Mouse (Mus musculus) E14TG2a.4 (cell line): ENCODE results near the gene Gm11032.

Experiments
- H3K27me3 ChIP-seq: 2 replicates; pipeline ENCODE4 v1.6.1; 2014; ENCODE audit warnings: low read length, control low read depth; ENCODE audit not compliant: insufficient read depth
- H3K36me3 ChIP-seq: 2 replicates; pipeline ENCODE4 v1.6.1; 2014; ENCODE audit warnings: low read length, control low read depth; ENCODE audit not compliant: insufficient read depth
- H3K4me1 ChIP-seq: replicated peaks from 2 replicates; pipeline ENCODE4 v1.6.1; 2014; ENCODE audit warnings: low read depth, low read length, control low read depth
- H3K4me3 ChIP-seq: replicated peaks from 2 replicates; pipeline ENCODE4 v1.5.1; 2014; ENCODE audit warnings: mild to moderate bottlenecking, low read length
- H3K9me3 ChIP-seq: 2 replicates; pipeline ENCODE4 v1.6.1; 2014; ENCODE audit warnings: low read length, control low read depth
- CTCF ChIP-seq: conservative IDR thresholded peaks from 2 replicates; pipeline ENCODE4 v1.5.1; 2014; ENCODE audit warnings: low read length
- NANOG ChIP-seq: IDR thresholded peaks from 2 replicates; pipeline ENCODE4 v1.6.1; 2014; ENCODE audit warnings: borderline replicate concordance, low read length, mixed read lengths
- POU5F1 ChIP-seq: IDR thresholded peaks from 2 replicates; pipeline ENCODE4 v1.6.1; 2014; ENCODE audit warnings: low read length, borderline replicate concordance

Gene Gm11032

DNA sequence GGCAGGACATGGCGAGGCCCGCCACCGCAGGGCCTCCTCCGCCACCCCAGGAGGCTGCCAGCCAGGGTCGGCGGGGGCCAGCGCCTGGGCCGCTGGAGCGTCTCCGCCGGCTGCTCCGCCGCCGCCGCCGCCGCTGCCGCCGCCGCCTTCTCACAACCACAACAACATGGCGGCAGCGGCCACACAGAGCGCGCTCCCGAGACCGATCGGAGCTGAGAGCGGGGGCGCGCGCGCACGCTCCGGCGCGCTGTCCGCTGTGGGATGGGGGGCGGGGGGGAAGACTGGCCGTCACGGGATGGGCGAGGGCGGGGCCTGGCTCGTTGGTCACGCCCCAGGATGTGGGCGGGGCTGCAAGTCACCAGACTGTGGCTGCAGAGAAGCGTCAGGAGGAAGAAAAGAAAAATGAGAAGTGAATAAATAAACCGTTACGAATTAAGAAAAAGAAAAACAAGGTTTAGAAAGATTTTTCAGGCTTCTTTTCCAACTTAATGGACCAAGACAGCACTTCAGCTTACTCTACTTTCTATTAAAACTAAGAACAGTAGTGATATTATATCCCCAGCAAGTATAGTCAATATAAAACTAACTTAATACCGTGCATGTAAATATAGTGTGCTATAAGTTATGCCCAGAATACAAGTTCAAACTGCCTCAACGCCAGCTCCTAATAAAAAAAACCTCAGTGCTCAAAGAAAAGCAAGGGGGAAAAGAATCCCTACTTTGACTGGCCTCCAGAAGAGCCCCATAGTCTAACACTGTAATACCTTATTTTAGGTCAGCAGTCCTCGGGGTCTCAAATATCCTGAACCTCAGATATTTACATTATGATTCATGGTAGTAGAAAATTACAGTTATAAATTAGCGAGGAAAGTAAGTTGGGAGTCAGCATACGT is 25.0 kb upstream of the Gm11032 start, which contains the start of gene Mtmr3:
Mtmr3 (minus strand) TSS at position 256 of the 893 bp plus-strand sequence.
- no peaks in the 10 kb centered on the region for H3K36me3 ChIP-seq
- H3K4me3 ChIP-seq: peak within 1 kb of the TSS; percentile 96
- peaks cover 24% of the 10 kb centered on the region for H3K4me1 ChIP-seq
- no peaks in the 10 kb centered on the region for H3K27me3 ChIP-seq
- TF ChIP-seq NANOG (no peak), POU5F1 (no peak), CTCF (no peak)
- H3K9me3 ChIP-seq: no peaks in the 10 kb centered on the region

DNA sequence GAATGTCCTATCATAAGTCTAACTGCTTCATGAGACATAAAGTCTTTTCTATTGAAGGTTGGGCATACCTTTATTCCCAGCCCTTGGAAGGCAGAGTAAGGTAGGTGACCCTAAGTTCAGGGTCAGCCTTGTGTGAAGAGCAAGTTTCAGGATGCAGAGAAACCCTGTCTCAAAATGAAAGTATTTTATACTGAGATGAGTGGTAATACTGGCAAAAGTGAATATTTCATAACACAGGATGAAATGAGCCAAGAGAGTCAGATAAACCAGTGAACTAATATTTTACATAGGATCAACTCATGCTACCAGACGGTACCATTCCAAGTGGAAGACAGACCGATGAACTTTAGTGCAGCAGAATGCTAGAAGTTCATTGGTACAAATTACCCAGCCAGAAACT is 21.5 kb upstream of the Gm11032 start:
- H3K4me3 ChIP-seq: no peak overlapping the region
- TF ChIP-seq CTCF: no peak
- H3K27me3 ChIP-seq: no peaks in the 10 kb centered on the region

DNA sequence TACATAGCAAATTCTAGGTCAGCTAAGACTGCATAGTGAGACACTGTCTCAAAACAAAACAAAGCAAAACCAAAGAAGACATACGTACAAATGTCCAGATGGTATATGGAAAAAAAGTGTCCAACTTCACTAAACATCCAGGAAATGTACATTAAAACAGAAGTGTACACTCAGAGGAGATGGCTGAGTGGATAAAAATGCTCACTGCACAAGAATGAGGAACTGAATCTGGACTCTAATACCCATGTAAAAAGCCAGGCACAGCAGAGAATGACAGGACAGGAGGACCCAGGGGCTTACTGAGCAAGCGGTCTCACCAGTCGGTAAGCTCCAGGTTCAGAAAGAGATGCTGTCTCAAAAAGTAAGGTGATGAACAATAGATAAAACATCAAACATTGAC is 20.0 kb upstream of the Gm11032 start:
- H3K36me3 ChIP-seq: no peaks in the 10 kb centered on the region
- no peak for TF ChIP-seq NANOG
- TF ChIP-seq POU5F1: no peak
- TF ChIP-seq CTCF: no peak
- H3K9me3 ChIP-seq: no peaks in the 10 kb centered on the region
- no peaks in the 10 kb centered on the region for H3K27me3 ChIP-seq
- H3K4me3 ChIP-seq: no peak overlapping the region
- peaks cover 21% of the 10 kb centered on the region for H3K4me1 ChIP-seq

More for the DNA sequence above, 21.5 kb upstream of the Gm11032 start:
- Histone ChIP-seq H3K36me3 (no peaks in the 10 kb centered on the region), H3K4me1 (peaks cover 21% of the 10 kb centered on the region), H3K9me3 (no peaks in the 10 kb centered on the region)

DNA sequence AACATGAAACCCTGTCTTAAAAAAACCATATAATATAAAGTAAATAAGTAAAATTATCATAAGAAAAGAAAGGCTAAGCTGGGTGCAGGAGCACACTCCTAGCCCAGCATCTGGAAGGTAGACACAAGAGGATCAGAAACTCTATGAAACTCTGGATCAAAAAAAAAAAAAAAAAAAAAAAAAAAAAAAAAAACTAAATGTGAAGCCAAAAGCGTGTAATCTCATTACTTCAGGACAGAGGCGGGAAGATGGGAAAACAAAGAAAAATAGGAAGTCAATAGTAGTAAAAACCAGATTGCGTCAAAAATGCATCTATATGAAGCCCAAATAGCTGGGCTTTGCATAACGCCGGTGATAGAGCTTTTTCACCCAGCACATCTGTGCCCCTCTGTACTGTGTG is 18.0 kb upstream of the Gm11032 start:
- Histone ChIP-seq H3K4me3 (no peak overlapping the region), H3K4me1 (peaks cover 19% of the 10 kb centered on the region), H3K36me3 (no peaks in the 10 kb centered on the region), H3K9me3 (no peaks in the 10 kb centered on the region), H3K27me3 (no peaks in the 10 kb centered on the region)
- no peak for TF ChIP-seq CTCF
- TF ChIP-seq NANOG: no peak
- no peak for TF ChIP-seq POU5F1

DNA sequence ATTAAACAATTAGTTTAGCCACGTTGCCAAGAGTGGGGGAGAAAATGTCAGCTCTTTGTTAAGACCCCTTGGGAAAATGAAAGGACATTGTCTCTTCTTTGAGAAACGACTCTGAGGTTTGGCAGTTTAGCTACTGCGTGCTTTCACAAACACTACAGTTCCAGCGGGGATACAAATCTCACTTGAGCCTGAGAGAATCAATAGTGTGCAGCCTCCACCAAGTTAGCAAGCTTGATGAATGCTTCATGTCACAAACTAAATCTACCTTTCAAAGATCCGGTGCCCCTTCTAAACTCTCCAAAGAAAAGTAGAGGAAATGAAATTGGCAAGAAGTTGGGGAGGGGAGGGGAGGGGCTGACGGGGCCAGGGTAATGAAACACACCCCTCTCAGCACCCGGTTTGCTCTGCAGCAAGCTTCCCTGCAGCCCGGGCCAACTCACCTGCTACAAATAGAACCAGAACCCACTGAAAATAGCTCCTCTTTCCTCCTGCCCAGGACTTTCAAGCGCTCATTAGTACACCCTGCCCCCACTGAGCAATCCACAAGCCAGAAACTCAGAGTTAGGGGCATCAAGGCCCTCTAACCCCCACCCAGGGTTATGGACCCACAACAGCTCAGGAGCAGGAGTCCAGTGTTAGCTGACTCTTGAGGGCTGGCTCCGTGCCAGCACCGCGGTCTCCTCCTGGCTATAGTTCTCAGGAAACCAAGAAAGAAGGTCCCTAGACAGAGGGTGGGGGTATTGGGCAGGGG is 17.0 kb upstream of the Gm11032 start:
- TF ChIP-seq NANOG: no peak
- TF ChIP-seq POU5F1: no peak
- TF ChIP-seq CTCF: no peak
- peaks cover 19% of the 10 kb centered on the region for H3K4me1 ChIP-seq
- no peaks in the 10 kb centered on the region for H3K36me3 ChIP-seq
- H3K9me3 ChIP-seq: no peaks in the 10 kb centered on the region
- no peaks in the 10 kb centered on the region for H3K27me3 ChIP-seq
- H3K4me3 ChIP-seq: 0 out of 2 replicates have a peak overlapping the region, but pooled peaks have one; percentile 17

DNA sequence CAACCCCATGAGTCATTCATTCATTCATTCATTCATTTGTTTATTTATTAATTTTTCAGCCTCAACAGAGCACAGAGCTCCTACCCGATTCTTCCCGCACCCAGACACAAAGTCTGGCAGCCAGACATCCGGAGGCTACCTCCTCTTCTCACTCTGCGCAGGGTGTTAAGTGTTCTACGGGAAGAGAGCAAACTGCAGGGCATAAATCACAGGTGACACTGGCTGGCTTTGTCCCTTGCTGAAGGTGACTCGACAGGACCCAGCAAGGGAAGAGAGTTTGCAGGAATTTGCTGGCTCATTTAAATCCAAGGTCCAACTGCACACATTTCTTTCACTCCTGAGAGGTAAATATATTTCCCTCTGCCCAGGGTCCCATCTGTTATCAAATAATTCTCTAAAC is 15.4 kb upstream of the Gm11032 start:
- Histone ChIP-seq H3K9me3 (no peaks in the 10 kb centered on the region), H3K27me3 (no peaks in the 10 kb centered on the region), H3K4me3 (no peak overlapping the region), H3K4me1 (peaks cover 19% of the 10 kb centered on the region), H3K36me3 (no peaks in the 10 kb centered on the region)
- TF ChIP-seq CTCF (no peak), NANOG (no peak), POU5F1 (no peak)

DNA sequence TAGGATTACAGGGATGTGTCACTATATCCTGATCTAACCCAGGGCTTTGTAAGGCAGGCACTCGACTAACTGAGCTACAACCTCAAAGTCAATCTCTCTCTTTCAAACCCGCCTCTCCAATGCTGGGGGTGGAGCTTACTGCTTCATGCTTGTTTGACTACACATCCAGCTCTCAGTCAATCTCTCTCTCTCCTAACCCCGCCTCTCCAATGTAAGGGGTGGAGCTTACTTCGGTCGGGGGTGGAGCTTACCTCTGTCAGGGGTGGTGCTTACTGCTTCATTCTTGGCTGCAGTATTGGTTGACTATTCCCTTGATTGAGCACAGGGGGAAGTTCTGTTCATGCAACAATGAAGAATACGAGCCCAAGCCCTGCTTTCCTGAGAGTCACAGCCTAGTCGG is 14.5 kb upstream of the Gm11032 start:
- Histone ChIP-seq H3K27me3 (peaks cover 2% of the 10 kb centered on the region; the same call in 1 of the 2 replicates), H3K9me3 (no peaks in the 10 kb centered on the region), H3K4me1 (peaks cover 19% of the 10 kb centered on the region), H3K4me3 (no peak overlapping the region), H3K36me3 (no peaks in the 10 kb centered on the region)
- no peak for TF ChIP-seq POU5F1
- no peak for TF ChIP-seq NANOG
- no peak for TF ChIP-seq CTCF

DNA sequence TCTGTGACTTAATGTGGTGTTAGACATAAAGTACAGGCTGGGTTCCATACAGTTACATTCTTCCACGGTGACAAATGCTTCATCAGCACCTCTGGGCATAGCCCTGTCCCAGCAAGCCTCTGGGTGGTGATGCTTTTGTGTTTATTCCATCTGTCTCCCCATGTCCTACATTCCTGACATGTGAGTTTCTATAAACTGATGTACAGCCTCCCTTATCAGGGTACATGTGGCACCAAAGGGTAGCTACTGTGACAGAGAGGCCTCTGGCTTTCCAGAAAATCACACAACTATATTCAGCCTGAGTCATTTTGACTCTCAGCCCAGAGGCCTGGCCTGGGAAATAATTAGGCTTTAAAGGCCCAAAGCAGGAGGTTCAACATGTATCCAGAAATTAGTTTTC is 13.3 kb upstream of the Gm11032 start:
- H3K4me3 ChIP-seq: no peak overlapping the region
- H3K9me3 ChIP-seq: no peaks in the 10 kb centered on the region
- peaks cover 19% of the 10 kb centered on the region for H3K4me1 ChIP-seq
- peaks cover 7% of the 10 kb centered on the region for H3K27me3 ChIP-seq
- no peaks in the 10 kb centered on the region for H3K36me3 ChIP-seq
- TF ChIP-seq POU5F1 (no peak), NANOG (no peak), CTCF (no peak)

DNA sequence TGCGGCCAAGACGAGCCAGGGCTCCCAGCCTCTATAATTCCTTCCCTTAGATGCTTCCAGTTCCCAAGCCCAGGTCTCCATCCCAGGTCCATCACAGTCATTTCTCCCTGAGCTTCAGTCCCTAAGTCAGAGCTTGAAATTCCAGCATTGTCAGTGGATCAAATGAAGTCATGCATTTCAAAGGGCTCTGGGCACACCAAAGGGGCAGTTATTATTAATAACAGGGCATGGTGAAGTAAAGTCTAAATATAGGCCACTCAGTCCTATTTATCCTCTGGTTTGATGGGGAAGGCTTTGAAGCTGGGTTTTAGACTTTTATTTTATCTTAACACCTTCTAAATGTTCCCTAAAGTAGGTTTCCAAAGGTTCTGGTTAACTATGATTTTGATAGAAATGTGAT is 8.0 kb upstream of the Gm11032 start:
- no peak for TF ChIP-seq CTCF
- TF ChIP-seq NANOG: no peak
- no peak for TF ChIP-seq POU5F1

More for the DNA sequence above, 8.0 kb upstream of the Gm11032 start:
- Histone ChIP-seq H3K27me3 (peaks cover 21% of the 10 kb centered on the region), H3K36me3 (no peaks in the 10 kb centered on the region), H3K4me1 (no peaks in the 10 kb centered on the region), H3K4me3 (no peak overlapping the region), H3K9me3 (no peaks in the 10 kb centered on the region)
